Mouse (Mus musculus) liver, embryonic 14.5 days (tissue): ENCODE measurements at regions not wholly inside any gene's neighbourhood (a gene's known extent, or its start where the extent isn't known, plus 50 kb on each side); places are given as distances from the start of the nearest gene placed in this dataset.

Experiments
- CTCF ChIP-seq: IDR thresholded peaks from 2 replicates; pipeline ENCODE4 v1.5.1; 2016; ENCODE audit warnings: antibody characterized with exemption, low read depth, control low read depth
- EP300 ChIP-seq: IDR thresholded peaks from 2 replicates; pipeline ENCODE4 v1.6.1; 2016; ENCODE audit warnings: antibody characterized with exemption, low read depth

DNA sequence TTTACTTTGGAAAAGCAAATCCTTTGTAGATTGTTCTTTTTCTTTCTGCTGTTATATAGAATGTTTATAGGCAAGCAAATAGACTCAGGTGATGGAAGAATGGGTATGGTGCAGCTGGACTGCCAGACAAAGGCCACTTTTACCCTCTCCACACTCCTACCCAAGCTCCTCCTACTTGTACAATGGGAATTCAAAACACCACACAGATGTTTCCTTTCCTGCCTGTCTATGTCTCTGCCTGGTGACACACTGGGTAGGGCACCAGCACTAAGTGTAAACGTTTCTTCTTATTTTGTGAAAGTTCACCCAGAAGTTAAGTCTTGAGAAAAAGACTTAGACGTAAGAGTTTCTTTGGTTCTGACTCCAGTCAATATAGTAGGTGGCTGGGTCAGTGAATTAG, 94.3 kb upstream of the Sstr4 start:
- TF ChIP-seq EP300, result no peak
- no peak for TF ChIP-seq CTCF
